Mouse (Mus musculus) urinary bladder, postnatal 25 days (tissue): ENCODE measurements around the gene Lpp.

Experiments
- DNase-seq: peaks from one replicate; pipeline ENCODE4 v3.0.0; 2022; ENCODE audit warnings: low spot score

The Lpp gene

GRCm38 (mm10) chr16:24399524-24399923 is 6.2 kb downstream of the Lpp start:
- DNase-seq: no peak

DNA sequence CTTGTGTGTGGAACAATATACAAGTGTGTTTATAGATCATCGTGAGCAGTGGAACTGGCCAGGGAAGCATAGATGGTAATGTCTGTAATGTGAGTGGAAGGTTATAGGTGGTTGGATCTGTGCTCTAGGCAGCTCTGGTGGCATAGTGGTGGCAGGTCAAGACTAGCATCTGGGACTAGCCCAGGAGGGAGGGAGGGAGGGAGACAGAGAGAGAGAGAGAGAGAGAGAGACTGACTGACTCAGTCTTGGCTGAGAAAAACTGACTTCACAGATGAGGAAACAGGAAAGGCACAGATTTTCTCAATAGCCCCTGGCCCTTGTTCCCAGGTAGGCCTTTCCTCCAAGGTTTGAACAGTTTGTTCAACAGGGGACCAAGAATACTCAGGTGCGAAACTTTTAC is 7.5 kb downstream of the Lpp start:
- no peak for DNase-seq

- no peak for DNase-seq
Measured at GRCm38 (mm10) chr16:24402801-24403200, 9.5 kb downstream of the Lpp start.

DNA sequence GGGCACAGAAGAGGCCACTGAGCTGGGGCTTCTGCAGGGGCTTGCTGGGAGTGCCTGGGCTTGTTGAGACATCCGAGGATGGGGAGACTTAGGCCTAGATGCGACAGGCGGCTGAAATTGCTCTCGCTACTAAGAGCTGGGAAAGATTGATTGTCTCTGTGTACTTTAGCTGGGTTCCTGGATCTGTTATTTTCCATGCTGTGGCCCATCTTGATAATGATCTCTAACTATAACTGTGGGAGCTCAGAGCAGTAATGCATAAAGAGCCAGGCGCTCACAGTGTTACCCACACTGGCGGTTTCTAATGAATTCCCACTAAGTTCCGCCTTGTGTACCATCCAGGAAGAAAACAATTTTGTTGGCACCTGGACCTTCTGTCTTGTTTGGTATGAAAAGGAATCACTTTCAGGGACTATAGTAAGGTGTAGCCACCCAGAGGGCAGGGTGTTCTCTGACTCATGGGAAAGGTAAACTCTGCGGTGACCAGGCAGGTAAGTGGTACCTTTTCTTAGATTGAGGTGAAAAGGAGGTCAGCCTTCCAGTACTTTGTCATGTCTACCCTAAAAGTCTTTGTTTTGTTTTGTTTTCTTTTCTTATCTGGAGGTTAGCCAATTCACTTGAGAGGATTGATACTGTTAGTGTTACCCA is 10.6 kb downstream of the Lpp start:
- no peak for DNase-seq

- no peak for DNase-seq
Measured at GRCm38 (mm10) chr16:24406521-24406920, 13.2 kb downstream of the Lpp start.

GRCm38 (mm10) chr16:24411281-24411680 is 18.0 kb downstream of the Lpp start:
- DNase-seq: no peak

DNA sequence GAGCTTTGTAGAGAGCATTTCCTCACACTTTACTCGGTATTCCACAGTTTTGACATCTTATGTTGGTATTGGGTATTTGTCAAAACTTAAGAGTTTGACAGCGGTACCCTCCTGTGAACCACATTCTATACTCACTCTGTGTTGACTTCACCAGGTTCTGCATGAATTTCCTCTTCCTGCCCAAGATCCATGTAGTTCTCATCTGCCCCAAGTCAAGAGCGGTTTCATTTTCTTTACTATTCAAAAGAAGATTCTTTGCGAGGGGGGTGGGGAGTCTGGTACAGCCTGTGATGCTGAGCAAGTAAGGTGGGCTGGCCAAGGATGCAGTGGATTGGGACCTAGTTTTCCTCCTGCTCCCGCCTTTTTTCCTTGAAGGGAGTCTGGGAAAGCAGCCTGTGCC is 18.9 kb downstream of the Lpp start:
- no peak for DNase-seq

DNA sequence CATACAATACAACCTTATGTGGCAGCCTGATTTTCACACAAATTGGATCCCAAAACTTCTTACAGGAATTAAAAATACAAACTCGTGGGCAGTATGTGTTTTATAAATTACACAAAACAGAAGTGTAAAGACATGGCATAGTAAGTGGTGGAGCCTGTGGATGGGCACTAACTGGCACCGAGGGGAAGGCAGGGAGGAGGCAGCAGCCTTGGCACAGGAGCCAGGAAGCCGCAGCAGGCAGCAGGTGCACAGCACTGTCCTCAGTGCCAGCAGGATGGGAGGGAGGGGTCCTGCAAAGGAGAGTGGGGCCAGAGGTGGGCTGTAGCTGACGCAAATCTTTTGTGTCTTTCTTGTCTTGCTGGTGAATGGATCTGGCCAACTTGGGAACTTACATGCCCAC is 19.8 kb downstream of the Lpp start:
- DNase-seq: no peak

DNA sequence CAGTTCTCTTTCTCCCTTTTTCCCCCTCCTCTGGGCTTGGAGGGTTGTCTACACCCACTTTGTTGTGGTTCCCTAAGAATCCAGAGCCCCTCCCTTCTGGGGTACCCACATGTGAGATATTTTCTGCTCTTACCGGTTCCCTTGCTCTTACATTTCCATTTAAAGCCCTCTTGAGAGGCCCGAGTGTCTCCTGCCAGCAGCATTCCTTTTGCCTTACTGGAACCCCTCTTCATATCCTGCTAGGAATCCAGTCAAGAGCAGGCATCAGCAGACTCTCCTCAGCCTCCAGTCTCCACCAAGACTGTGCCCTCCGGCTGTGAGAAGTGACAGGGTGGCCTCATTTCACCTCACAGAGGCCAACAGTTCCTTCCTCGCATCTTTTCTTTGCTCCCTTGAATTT is 24.7 kb downstream of the Lpp start:
- DNase-seq: no peak

- no peak for DNase-seq
Measured at GRCm38 (mm10) chr16:24420603-24421120, 27.4 kb downstream of the Lpp start.

DNA sequence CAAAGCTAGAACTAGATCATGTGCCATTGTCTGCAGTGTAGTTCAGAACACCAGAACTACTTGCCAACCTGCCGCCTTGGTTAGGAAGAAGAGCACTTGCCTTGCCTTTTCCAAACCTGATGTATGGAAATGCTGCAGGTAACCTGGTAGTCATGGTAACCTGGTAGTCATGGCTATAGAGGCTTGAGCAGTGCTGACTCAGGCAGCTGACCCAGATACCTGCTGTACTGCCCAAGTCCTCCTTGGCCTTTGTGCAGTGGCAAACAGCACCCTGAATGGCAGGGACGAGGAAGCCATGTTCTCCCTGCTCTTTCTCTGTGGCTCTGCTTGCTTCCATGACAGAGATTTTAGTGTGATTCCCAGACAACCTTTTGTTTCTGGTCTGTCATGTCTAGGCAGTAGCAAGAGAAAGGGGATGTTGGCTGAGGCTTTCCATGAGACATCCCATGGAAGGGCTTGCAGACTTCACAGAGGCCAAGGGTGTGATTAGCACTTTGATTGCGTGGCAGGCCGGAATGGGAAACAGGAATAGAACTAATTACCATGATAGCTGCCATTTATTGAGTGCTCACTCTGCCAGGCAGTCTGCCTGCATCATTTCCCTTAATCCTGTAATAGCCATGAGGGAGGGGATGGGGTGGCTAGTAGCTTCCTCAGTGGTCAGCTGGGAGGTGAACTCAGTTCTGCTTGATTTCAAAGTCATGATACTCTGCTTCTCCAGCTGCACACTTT is 28.5 kb downstream of the Lpp start:
- DNase-seq: no peak

DNA sequence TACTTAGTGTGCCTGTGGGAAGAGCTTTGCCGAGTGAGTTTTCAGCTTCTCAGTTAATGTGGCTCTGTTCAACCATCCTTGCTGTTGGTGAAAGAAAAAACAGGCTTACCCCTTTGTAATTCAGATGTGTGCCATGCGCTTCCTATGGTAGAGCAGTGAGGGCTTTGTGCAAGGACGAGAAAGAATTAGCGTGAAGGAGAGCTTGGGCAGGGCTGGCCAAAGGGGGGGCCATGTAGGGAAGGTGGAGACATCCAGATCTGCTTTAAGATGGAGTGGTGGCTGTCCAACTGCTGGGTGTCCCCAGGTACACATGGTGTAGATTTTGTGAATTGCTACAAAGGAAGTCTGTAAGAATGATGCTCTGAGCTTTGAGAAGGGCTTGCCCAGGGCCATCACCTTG is 29.9 kb downstream of the Lpp start:
- DNase-seq: no peak

DNA sequence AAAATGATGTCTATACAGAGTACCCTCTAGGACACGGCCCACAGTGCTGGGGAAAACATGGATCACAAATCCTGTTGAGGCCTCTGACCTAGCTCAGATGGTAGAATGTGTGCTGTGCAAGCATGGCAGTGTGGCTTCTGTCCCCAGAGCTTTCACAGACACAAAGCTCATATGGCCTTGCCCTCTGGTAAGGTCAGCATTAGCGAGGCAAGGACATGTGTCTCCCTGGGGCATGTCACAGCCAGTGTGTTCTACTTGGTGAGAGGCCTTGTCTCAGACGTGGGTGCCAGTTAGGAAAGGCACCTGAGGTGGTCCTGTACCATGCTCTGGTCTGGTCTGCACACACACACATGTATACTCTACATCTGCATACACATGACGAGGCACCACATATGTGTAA is 30.4 kb downstream of the Lpp start:
- no peak for DNase-seq

- no peak for DNase-seq
Measured at GRCm38 (mm10) chr16:24424356-24424977, 31.2 kb downstream of the Lpp start.

GRCm38 (mm10) chr16:24425816-24426215 is 32.5 kb downstream of the Lpp start:
- DNase-seq: no peak

DNA sequence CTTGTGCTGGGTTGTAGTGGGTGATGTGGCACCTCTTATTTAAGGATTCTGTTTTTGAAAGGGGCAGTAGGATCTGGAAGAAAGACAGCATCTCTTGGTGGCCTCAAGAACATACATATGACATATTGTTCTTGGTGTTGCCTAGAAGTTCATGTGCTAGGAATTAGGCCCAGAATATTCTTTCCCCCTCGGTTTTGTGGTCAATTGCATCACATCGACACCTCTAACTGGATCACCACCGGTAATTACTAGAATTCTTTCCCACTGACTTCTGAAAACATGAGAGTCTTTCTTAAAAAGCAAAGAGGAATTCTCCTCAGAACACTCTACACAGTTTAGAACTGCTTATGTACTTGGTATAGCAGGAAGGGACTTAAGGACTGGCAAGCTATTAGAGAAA is 34.3 kb downstream of the Lpp start:
- no peak for DNase-seq

GRCm38 (mm10) chr16:24428055-24428454 is 34.7 kb downstream of the Lpp start:
- DNase-seq: no peak

DNA sequence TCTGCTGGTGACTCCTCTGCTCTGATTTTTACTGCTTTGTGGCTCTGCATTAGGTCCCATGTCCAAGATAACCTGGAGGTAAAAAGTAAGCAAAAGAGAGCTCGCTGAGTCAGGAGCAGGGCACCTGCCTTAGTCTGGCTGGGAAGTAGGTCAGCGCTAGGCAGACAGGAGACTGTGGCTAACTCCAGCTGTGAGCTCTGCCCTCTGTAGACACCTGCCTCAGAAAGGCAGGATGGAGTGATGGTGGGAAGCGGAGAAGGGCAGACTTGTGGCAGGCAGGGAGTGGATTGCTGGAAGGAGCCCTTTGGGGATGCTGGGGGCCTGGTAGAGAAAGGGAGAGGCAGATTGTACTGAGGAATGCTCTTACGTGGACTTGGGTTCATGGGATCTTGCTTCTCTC is 35.4 kb downstream of the Lpp start:
- no peak for DNase-seq

DNA sequence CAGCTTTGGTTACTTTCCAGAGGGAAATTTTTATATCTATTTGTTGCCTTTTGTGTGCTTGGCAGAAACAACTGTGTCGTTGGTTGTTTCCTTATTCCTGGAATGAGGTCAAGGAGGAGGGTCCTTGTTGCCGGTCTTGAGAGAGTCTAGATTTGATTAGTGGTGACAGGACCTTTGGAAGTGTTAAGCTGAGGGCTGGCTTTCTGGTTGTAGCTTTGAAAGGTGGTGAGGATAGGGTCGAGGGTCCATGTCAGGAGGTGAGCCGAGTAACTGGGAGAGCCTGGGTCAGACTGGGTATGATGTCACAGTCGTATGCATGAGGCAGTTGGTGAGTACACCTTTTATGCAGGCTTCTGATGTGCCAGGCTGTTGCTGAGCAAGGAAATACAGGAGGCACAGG is 36.4 kb downstream of the Lpp start:
- DNase-seq: no peak

GRCm38 (mm10) chr16:24431808-24432207 is 38.5 kb downstream of the Lpp start:
- no peak for DNase-seq

DNA sequence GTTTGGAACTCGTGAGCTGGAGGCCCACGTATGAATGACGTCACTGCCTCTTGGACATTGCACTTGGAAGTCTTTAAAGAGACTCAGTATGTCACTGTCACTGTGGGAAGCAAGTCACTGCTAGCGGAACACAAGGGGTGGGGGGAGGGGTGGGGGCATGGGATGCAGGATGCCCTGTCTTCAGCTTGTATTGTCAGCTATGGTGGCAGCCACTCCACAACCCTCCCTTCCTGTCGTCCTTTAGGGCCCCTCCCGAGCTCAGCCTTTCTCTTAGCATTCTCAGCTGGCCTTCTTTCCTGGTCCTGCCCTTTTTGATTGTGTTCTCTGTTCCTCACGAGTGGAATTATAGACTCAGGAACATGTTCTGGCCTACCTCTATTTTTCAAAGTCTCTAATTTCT is 40.3 kb downstream of the Lpp start:
- DNase-seq: no peak

DNA sequence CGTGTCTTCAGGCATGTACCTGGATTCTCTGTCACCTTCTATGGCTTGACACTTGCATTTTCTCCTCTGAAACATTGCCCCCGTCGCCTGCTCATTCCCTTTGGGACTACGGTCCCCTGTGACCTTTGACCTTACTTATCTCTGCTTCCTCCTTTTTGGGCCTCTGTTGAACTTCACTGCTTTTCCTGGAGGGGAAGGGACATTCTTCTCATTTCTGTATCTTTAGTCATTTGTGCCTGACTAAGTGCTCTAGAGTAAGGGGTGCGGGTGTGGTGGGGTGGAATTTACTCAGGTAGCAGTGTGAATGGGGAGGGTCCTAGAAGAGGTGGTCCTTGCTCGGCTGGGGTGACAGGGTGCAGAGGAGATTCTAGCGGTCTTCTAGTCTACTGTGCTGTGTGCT is 40.7 kb downstream of the Lpp start:
- no peak for DNase-seq

- no peak for DNase-seq
Measured at GRCm38 (mm10) chr16:24434531-24435114, 41.3 kb downstream of the Lpp start.
